Mouse (Mus musculus) liver, adult 10 weeks (tissue): ENCODE data around the gene Btbd35f22. TPM values are rescaled to one million over a fixed set of nuclear protein-coding genes. Genes with fewer than 3 reads are reported as not detected.

Source experiments
- polyA plus RNA-seq: library from polyadenylated mRNA; stranded (reverse); fragments of 350-450 nt; fragmentation: Illumina TruSeq; extraction: RNeasy Lipid Tissue Mini Kit (QIAGEN cat#74804); gene quantifications from one replicate; pipeline ENCODE4 v1.2.3, GENCODE M21; 2014; ENCODE audit warnings: low read depth, low replicate concordance

Btbd35f22 gene
- polyA plus RNA-seq = not detected

DNA sequence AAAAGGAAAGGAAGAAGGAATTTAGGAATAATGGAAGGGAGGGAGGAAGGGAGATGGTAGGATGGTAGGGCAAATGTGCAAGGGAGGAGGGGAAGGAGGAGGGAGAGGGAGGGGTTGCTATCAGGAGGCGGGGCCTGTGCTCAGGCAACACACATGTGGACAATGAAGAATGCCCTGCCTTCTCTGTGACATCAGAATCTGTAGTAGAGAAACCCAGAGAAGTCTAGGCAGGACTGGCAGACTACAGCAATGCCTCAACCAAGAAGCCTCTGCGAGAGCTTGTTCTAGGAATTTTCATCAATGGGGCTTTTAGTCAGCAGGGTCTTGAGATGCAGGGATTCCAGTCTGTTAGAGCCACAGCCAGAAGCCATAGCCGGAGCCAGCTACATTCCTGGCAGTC is at the start of gene Btbd35f22:
Btbd35f22 (plus strand) TSS at position 301 of the 400 bp plus-strand sequence.

Other genes starting within 250 kb of the Btbd35f22 start
- not detected for gene Gm21637, start 85.8 kb upstream of the Btbd35f22 start, polyA plus RNA-seq
- not detected for gene Btbd35f2, start 230.6 kb downstream of the Btbd35f22 start, polyA plus RNA-seq